Mouse (Mus musculus) neural tube, embryonic 10.5 days (tissue): ENCODE measurements around the gene 2310061I04Rik.
A peak's percentile ranks its signal among the peaks of the same experiment; 100 is the strongest.

Experiments
- DNase-seq: peaks from one replicate; pipeline ENCODE4 v3.0.0-alpha.2; 2017; ENCODE audit warnings: low spot score; ENCODE audit errors: extremely low spot score

The 2310061I04Rik gene

GRCm38 (mm10) chr17:35870884-35871696, 26.1 kb downstream of the 2310061I04Rik start:
- no peak for DNase-seq

GRCm38 (mm10) chr17:35870151-35870883, 26.9 kb downstream of the 2310061I04Rik start:
- DNase-seq, result no peak

- DNase-seq, result peak; percentile 54
Observed at GRCm38 (mm10) chr17:35869346-35870067, 27.7 kb downstream of the 2310061I04Rik start.

GRCm38 (mm10) chr17:35868961-35869345, 28.3 kb downstream of the 2310061I04Rik start:
- no peak for DNase-seq

- DNase-seq, result peak; percentile 18
Observed at GRCm38 (mm10) chr17:35868165-35868820, 28.9 kb downstream of the 2310061I04Rik start.

GRCm38 (mm10) chr17:35866911-35867890, 30.0 kb downstream of the 2310061I04Rik start:
- peak; percentile 48 for DNase-seq

GRCm38 (mm10) chr17:35866281-35866831, 30.9 kb downstream of the 2310061I04Rik start:
- DNase-seq, result no peak

GRCm38 (mm10) chr17:35865481-35866280, 31.6 kb downstream of the 2310061I04Rik start, which contains the start of gene Ppp1r18:
TSS of gene Ppp1r18 (plus strand) at chr17:35865593.
- peak; percentile 88 for DNase-seq

GRCm38 (mm10) chr17:35864832-35865353, 32.3 kb downstream of the 2310061I04Rik start:
- peak; percentile 34 for DNase-seq

- peak; percentile 92 for DNase-seq
Observed at GRCm38 (mm10) chr17:35861198-35861857, 35.9 kb downstream of the 2310061I04Rik start, which contains the start of gene Nrm. TSS of gene Nrm (plus strand) at chr17:35861318.

GRCm38 (mm10) chr17:35860831-35861197, 36.4 kb downstream of the 2310061I04Rik start:
- DNase-seq, result peak; percentile 22

GRCm38 (mm10) chr17:35859835-35860234, 37.4 kb downstream of the 2310061I04Rik start:
- DNase-seq, result no peak

- DNase-seq, result no peak
Observed at GRCm38 (mm10) chr17:35859371-35859770, 37.9 kb downstream of the 2310061I04Rik start.

- DNase-seq, result no peak
Observed at GRCm38 (mm10) chr17:35850974-35851373, 46.3 kb downstream of the 2310061I04Rik start.

- no peak for DNase-seq
Observed at GRCm38 (mm10) chr17:35848112-35848511, 49.1 kb downstream of the 2310061I04Rik start.

GRCm38 (mm10) chr17:35843514-35843913, 53.7 kb downstream of the 2310061I04Rik start:
- no peak for DNase-seq
